Mouse (Mus musculus): ENCODE measurements around the gene Tmem240.

GRCm38 (mm10) chr4:155694111-155694481, 40.5 kb upstream of the Tmem240 start, which contains the start of gene Fndc10:
- TF ChIP-seq EP300 (IDR thresholded peaks at IDR 0.05; ENCODE audit: insufficient read depth, low read depth, low read length) (no peak), CTCF (IDR thresholded peaks at IDR 0.05; ENCODE audit: low read depth, low read length) (no peak), POLR2A (IDR thresholded peaks at IDR 0.05; ENCODE audit: insufficient read depth, low read length) (no peak)

All from ES-Bruce4 (cell line).